Mouse (Mus musculus): Measurements from ENCODE around the gene Lrig1. TPM values are rescaled to one million over a fixed set of nuclear protein-coding genes. Genes with fewer than 3 reads are reported as not detected.

Gene Lrig1
- polyA plus RNA-seq, 1 experiment from 2014 or later, result 28.9 TPM

GRCm38 (mm10) chr6:94715645-94715940, 15.6 kb upstream of the Lrig1 start:
- ATAC-seq (ENCODE audit: insufficient number of reproducible peaks, low FRiP score, low TSS enrichment, low read depth), result no peak
- Histone ChIP-seq H3K9me3 (replicated peaks) (no peaks in the 10 kb centered on the region), H3K4me3 (replicated peaks) (no peak overlapping the region), H3K4me2 (replicated peaks) (no peak overlapping the region), H3K27ac (replicated peaks) (no peak overlapping the region), H3K27me3 (no peaks in the 10 kb centered on the region), H3K9ac (no peak overlapping the region), H3K4me1 (peaks cover 14% of the 10 kb centered on the region), H3K36me3 (no peaks in the 10 kb centered on the region)
- 20% methylated on average over 4 of the region's 4 CpGs for WGBS

- no peaks in the 10 kb centered on the region for H3K36me3 ChIP-seq
- H3K9me3 ChIP-seq (replicated peaks), result no peaks in the 10 kb centered on the region
- H3K4me3 ChIP-seq (replicated peaks), result no peak overlapping the region
- WGBS, result 28% methylated on average over 13 of the region's 13 CpGs
- no peak for ATAC-seq (ENCODE audit: insufficient number of reproducible peaks, low FRiP score, low TSS enrichment, low read depth)
- no peaks in the 10 kb centered on the region for H3K27me3 ChIP-seq
- H3K4me1 ChIP-seq, result peaks cover 14% of the 10 kb centered on the region
- no peak overlapping the region for H3K27ac ChIP-seq (replicated peaks)
- no peak overlapping the region for H3K9ac ChIP-seq
- no peak overlapping the region for H3K4me2 ChIP-seq (replicated peaks)
Observed at GRCm38 (mm10) chr6:94714815-94715644, 15.1 kb upstream of the Lrig1 start.

- no peak overlapping the region for H3K4me3 ChIP-seq (replicated peaks)
- H3K9ac ChIP-seq, result no peak overlapping the region
- H3K36me3 ChIP-seq, result no peaks in the 10 kb centered on the region
- no peaks in the 10 kb centered on the region for H3K9me3 ChIP-seq (replicated peaks)
- peaks cover 9% of the 10 kb centered on the region for H3K4me1 ChIP-seq
- no peak for ATAC-seq (ENCODE audit: insufficient number of reproducible peaks, low FRiP score, low TSS enrichment, low read depth)
- H3K27me3 ChIP-seq, result no peaks in the 10 kb centered on the region
- H3K4me2 ChIP-seq (replicated peaks), result no peak overlapping the region
- no peak overlapping the region for H3K27ac ChIP-seq (replicated peaks)
- WGBS, result 68% methylated on average over 3 of the region's 3 CpGs
Observed at GRCm38 (mm10) chr6:94709832-94710231, 9.9 kb upstream of the Lrig1 start.

- Histone ChIP-seq H3K4me2 (replicated peaks) (no peak overlapping the region), H3K4me3 (replicated peaks) (no peak overlapping the region)
- ATAC-seq (ENCODE audit: insufficient number of reproducible peaks, low FRiP score, low TSS enrichment, low read depth), result no peak
Observed at GRCm38 (mm10) chr6:94709150-94709549, 9.2 kb upstream of the Lrig1 start.

GRCm38 (mm10) chr6:94707254-94707653, 7.3 kb upstream of the Lrig1 start:
- Histone ChIP-seq H3K9ac (no peak overlapping the region), H3K27ac (replicated peaks) (peak overlapping the region; percentile 66; the same call in 1 of the 2 replicates), H3K4me2 (replicated peaks) (no peak overlapping the region), H3K4me3 (replicated peaks) (no peak overlapping the region), H3K27me3 (no peaks in the 10 kb centered on the region), H3K9me3 (replicated peaks) (no peaks in the 10 kb centered on the region), H3K4me1 (peaks cover 18% of the 10 kb centered on the region), H3K36me3 (no peaks in the 10 kb centered on the region)
- WGBS, result 35% methylated on average over 5 of the region's 5 CpGs
- ATAC-seq (ENCODE audit: insufficient number of reproducible peaks, low FRiP score, low TSS enrichment, low read depth), result no peak

More at GRCm38 (mm10) chr6:94709150-94709549, 9.2 kb upstream of the Lrig1 start:
- Histone ChIP-seq H3K4me1 (peaks cover 12% of the 10 kb centered on the region), H3K9me3 (replicated peaks) (no peaks in the 10 kb centered on the region), H3K27ac (replicated peaks) (no peak overlapping the region), H3K36me3 (no peaks in the 10 kb centered on the region), H3K9ac (no peak overlapping the region), H3K27me3 (no peaks in the 10 kb centered on the region)
- WGBS, result 64% methylated on average over 1 of the region's 1 CpGs

GRCm38 (mm10) chr6:94705931-94706330, 6.0 kb upstream of the Lrig1 start:
- 65% methylated on average over 1 of the region's 1 CpGs for WGBS
- no peak overlapping the region for H3K27ac ChIP-seq (replicated peaks)
- H3K4me1 ChIP-seq, result peaks cover 29% of the 10 kb centered on the region
- H3K4me2 ChIP-seq (replicated peaks), result no peak overlapping the region
- H3K27me3 ChIP-seq, result no peaks in the 10 kb centered on the region
- no peak overlapping the region for H3K4me3 ChIP-seq (replicated peaks)
- H3K36me3 ChIP-seq, result no peaks in the 10 kb centered on the region
- no peak overlapping the region for H3K9ac ChIP-seq
- ATAC-seq (ENCODE audit: insufficient number of reproducible peaks, low FRiP score, low TSS enrichment, low read depth), result no peak
- H3K9me3 ChIP-seq (replicated peaks), result no peaks in the 10 kb centered on the region

GRCm38 (mm10) chr6:94702993-94703392, 3.0 kb upstream of the Lrig1 start:
- H3K9me3 ChIP-seq (replicated peaks), result no peaks in the 10 kb centered on the region
- H3K27ac ChIP-seq (replicated peaks), result no peak overlapping the region
- ATAC-seq (ENCODE audit: insufficient number of reproducible peaks, low FRiP score, low TSS enrichment, low read depth), result no peak
- H3K27me3 ChIP-seq, result no peaks in the 10 kb centered on the region
- no peaks in the 10 kb centered on the region for H3K36me3 ChIP-seq
- peaks cover 33% of the 10 kb centered on the region for H3K4me1 ChIP-seq
- H3K4me3 ChIP-seq (replicated peaks), result no peak overlapping the region
- no peak overlapping the region for H3K9ac ChIP-seq
- 81% methylated on average over 6 of the region's 6 CpGs for WGBS
- no peak overlapping the region for H3K4me2 ChIP-seq (replicated peaks)

GRCm38 (mm10) chr6:94701071-94701470, 1.1 kb upstream of the Lrig1 start:
- H3K4me3 ChIP-seq (replicated peaks), result peak overlapping the region; percentile 90
- H3K27me3 ChIP-seq, result no peaks in the 10 kb centered on the region
- no peak for ATAC-seq (ENCODE audit: insufficient number of reproducible peaks, low FRiP score, low TSS enrichment, low read depth)
- no peaks in the 10 kb centered on the region for H3K9me3 ChIP-seq (replicated peaks)
- H3K4me2 ChIP-seq (replicated peaks), result peak overlapping the region; percentile 57
- 2% methylated on average over 17 of the region's 18 CpGs for WGBS
- H3K9ac ChIP-seq, result no peak overlapping the region
- peak overlapping the region; percentile 92 for H3K27ac ChIP-seq (replicated peaks)
- no peaks in the 10 kb centered on the region for H3K36me3 ChIP-seq
- peaks cover 37% of the 10 kb centered on the region for H3K4me1 ChIP-seq

GRCm38 (mm10) chr6:94700612-94701011, 654 bp upstream of the Lrig1 start:
- peak overlapping the region; percentile 92 for H3K27ac ChIP-seq (replicated peaks)
- H3K9ac ChIP-seq, result no peak overlapping the region; the same call in 1 of the 2 replicates
- no peak for ATAC-seq (ENCODE audit: insufficient number of reproducible peaks, low FRiP score, low TSS enrichment, low read depth)

GRCm38 (mm10) chr6:94699173-94699987, 578 bp downstream of the Lrig1 start:
- under 1% methylated on average over 71 of the region's 95 CpGs for WGBS
- ATAC-seq (ENCODE audit: insufficient number of reproducible peaks, low FRiP score, low TSS enrichment, low read depth), result peak; percentile 48
- Histone ChIP-seq H3K36me3 (no peaks in the 10 kb centered on the region), H3K27me3 (no peaks in the 10 kb centered on the region), H3K27ac (replicated peaks) (peak overlapping the region; percentile 92), H3K9ac (peak overlapping the region; percentile 82), H3K4me2 (replicated peaks) (peak overlapping the region; percentile 57), H3K4me3 (replicated peaks) (peak overlapping the region; percentile 90), H3K9me3 (replicated peaks) (no peaks in the 10 kb centered on the region), H3K4me1 (peaks cover 46% of the 10 kb centered on the region)

More at GRCm38 (mm10) chr6:94700612-94701011, 654 bp upstream of the Lrig1 start:
- Histone ChIP-seq H3K4me1 (peaks cover 37% of the 10 kb centered on the region), H3K36me3 (no peaks in the 10 kb centered on the region), H3K4me2 (replicated peaks) (peak overlapping the region; percentile 57), H3K27me3 (no peaks in the 10 kb centered on the region), H3K4me3 (replicated peaks) (peak overlapping the region; percentile 90), H3K9me3 (replicated peaks) (no peaks in the 10 kb centered on the region)
- WGBS, result under 1% methylated on average over 8 of the region's 8 CpGs

GRCm38 (mm10) chr6:94698509-94699172, 1.3 kb downstream of the Lrig1 start:
- peaks cover 46% of the 10 kb centered on the region for H3K4me1 ChIP-seq
- H3K9me3 ChIP-seq (replicated peaks), result no peaks in the 10 kb centered on the region
- ATAC-seq (ENCODE audit: insufficient number of reproducible peaks, low FRiP score, low TSS enrichment, low read depth), result no peak
- H3K4me2 ChIP-seq (replicated peaks), result peak overlapping the region; percentile 57
- peak overlapping the region; percentile 82 for H3K9ac ChIP-seq
- peak overlapping the region; percentile 90 for H3K4me3 ChIP-seq (replicated peaks)
- H3K36me3 ChIP-seq, result no peaks in the 10 kb centered on the region
- H3K27ac ChIP-seq (replicated peaks), result peak overlapping the region; percentile 92
- WGBS, result 6% methylated on average over 11 of the region's 11 CpGs
- no peaks in the 10 kb centered on the region; the same call in 1 of the 2 replicates for H3K27me3 ChIP-seq

All from embryonic facial prominence, embryonic 15.5 days (tissue).